Mouse (Mus musculus): ENCODE data around the gene Gmnn.

The Gmnn gene

GRCm38 (mm10) chr13:24761083-24761402, 680 bp downstream of the Gmnn start:
- no peak for DNase-seq (ENCODE audit: low spot score in 2 of 2)

DNA sequence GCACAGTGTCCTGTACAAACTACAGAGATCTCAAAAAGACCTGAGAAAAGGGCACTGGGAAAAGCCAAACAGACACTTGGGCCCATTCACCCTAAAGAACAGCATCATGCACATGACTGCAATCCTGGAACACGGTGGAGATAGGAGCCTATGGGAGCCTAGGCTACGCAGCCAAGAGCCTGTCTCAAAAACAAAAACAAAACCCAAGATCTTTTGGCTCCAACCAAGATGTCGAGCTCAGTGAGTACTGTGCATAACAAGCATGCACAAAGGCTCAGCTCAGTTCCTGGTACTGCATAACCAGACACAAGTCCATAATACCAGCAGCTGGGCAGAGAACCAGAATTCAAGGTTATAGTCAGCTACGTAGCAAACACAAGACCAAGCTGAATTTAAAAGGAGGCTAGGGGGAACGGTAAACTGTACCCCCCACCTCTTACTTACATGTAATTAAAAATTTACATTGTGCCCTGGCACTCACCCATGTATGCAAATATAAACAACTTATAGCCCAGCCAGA, 1.3 kb downstream of the Gmnn start:
- no peak for DNase-seq (ENCODE audit: low spot score in 2 of 2)

DNA sequence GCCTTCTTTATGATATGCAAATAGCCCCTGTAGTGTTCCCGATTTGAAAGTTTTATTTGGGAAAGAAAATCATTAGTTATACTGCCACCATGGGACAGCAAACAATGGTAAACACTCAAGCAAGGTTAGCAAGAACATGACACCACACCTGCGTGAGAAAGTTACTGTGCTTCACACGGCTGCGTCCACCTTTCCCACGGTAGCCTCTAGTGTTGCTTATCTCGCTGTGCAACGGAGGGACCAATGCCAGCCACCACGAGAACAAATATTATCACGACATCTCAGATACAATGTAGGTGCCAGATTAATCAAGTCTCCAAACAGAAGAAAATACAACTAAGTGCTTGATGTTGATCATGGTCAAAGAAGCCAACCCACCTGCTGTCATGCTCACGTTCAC, 2.3 kb downstream of the Gmnn start:
- DNase-seq (ENCODE audit: low spot score in 2 of 2), result no peak

GRCm38 (mm10) chr13:24757820-24758564, 3.7 kb downstream of the Gmnn start:
- no peak for DNase-seq (ENCODE audit: low spot score in 2 of 2)

DNA sequence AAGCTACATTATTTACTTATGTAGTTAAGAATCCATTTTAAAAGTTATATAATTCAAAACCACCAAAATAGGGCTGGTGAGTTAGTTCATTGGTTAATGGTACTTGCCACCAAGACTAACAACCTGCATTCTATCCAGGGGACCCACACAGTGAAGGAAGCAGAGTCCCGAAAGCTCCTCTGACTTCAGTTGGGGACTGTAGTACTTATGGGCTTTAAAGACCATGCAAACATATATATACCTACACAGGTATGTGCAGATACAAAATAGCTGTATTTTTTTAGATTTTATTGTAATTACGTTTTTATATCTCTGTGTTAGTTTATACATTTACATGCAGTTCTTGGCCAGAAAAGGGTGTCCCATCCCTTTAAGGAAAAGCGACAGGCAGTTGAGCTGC, 5.0 kb downstream of the Gmnn start:
- no peak for DNase-seq (ENCODE audit: low spot score in 2 of 2)

DNA sequence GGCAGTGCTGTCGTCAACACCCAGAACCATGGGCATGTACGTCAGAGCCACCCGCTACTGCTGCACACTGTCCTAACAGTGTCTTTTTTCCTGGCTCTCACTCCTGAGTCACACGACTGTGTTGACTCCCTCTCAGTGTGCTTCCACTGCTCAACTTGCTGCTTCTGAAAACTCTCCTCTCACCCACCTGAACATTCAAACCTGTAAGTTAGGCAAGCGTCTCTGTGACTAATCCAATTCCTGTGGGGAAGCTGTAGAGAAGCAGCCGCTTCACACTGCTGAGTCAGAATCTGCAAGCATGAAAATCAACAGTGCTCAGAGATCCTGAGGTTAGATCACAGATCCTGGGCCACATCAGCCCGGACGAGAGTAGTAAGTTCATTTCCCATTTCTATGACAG, 10.3 kb downstream of the Gmnn start:
- peak in 1 of 2 experiments; percentile 12 for DNase-seq (ENCODE audit: low spot score in 2 of 2)

GRCm38 (mm10) chr13:24750807-24751206, 10.9 kb downstream of the Gmnn start:
- DNase-seq (ENCODE audit: low spot score in 2 of 2), result no peak

DNA sequence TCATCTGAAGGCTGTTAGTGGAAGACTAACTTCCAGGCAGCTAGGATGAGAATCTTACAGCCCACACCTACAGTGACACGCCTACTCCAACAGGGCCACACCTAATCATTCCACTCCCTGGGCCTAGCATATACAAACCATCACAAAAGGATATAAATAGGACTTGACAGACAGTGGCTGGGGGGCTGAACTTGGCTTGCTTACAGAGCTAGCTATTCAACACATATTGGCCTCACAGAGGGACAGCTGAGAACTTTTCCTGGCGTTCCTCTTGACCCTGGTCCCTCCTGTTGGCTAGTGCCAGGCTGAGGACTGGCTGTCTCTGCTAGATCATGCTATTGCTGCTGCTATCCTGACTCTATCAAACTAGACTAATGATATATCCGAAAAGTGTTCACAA, 13.9 kb downstream of the Gmnn start:
- no peak for DNase-seq (ENCODE audit: low spot score in 2 of 2)

DNA sequence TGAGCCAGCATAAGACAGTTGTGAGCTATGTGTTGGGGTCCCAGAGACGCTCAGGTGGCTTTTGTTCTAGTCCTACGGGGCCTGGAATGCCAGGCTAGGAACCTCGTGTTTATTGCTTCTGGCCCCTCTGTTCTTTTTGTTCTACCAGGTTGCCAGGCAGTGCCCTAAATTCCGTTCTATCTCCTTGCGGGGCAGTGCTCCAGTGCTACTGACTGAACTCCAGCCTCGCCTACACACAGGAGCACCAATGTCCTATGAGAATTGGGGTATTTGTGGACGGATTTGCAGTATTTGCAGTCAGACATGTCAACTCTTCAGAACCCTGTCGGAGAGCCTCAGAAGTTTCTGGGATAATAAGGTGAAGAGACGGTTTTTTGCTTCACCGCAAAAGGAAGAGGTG, 20.7 kb downstream of the Gmnn start, which contains the start of gene Armh2:
Gene Armh2, plus strand, starts transcription at position 205 of the 400 bp plus-strand sequence.
- no peak for DNase-seq (ENCODE audit: low spot score in 2 of 2)

GRCm38 (mm10) chr13:24735608-24736131, 26.1 kb downstream of the Gmnn start:
- DNase-seq (ENCODE audit: low spot score in 2 of 2), result no peak

DNA sequence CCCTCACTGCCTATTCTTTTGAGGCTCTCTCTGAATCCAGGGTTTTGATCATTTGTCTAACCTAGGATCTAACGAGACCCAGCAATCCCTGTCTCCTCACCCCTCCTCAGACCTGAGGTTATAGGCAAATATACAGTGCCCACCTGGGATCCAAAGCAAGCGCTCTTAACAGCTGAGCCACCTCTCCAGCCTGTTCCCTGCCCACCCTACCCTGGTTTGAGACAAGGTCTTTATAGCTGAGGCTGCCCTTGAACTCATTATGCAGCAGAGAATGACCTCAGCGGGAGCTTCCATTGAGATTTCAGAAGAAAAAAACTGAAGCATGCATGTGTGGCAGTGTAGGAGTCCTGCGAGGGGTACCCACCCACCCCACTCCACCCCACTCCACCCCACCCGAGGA, 27.2 kb downstream of the Gmnn start:
- no peak for DNase-seq (ENCODE audit: low spot score in 2 of 2)

- DNase-seq (ENCODE audit: low spot score in 2 of 2), result no peak
Observed at GRCm38 (mm10) chr13:24729128-24729527, 32.6 kb downstream of the Gmnn start.

GRCm38 (mm10) chr13:24724395-24724759, 37.3 kb downstream of the Gmnn start:
- DNase-seq (ENCODE audit: low spot score in 2 of 2), result no peak

- no peak for DNase-seq (ENCODE audit: low spot score in 2 of 2)
Observed at GRCm38 (mm10) chr13:24723699-24724394, 37.9 kb downstream of the Gmnn start.

DNA sequence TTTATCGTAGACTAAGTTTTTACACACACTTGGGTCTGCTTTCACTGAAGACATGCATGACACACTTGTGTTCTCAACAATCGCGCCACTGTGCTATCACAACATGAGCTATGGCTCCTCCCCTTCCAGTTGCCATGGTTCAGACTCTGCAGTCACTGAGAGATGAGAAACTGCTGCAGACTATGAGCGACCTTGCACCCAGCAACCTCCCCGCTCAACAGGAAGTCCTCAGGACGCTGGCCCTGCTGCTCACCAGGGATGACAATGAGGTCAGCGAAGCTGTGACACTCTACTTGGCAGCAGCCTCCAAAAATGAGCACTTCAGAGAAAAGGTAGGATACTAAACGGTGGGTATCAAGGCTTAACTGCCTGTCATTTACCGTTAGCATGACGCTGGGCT, 40.2 kb downstream of the Gmnn start:
- no peak for DNase-seq (ENCODE audit: low spot score in 2 of 2)

DNA sequence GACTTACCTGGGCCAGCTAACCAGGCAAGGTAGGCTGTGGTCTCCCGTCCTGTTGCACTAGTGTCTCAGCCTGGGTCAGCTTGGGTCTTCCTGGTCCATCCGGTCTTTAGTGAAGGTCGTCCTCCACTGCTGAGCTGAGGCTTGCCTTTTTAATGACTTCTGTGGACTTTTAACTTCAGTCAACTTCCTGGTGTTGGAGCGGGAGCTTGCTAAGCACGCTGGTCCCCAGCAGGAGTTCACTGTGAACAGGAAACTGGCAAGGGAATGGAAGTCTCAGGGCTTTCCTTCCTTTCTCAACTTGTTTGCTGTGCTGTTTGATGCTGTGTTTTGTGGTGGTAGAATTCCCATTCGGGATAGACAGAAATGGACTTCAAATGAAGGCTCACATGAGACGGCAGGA, 44.0 kb downstream of the Gmnn start:
- no peak for DNase-seq (ENCODE audit: low spot score in 2 of 2)

DNA sequence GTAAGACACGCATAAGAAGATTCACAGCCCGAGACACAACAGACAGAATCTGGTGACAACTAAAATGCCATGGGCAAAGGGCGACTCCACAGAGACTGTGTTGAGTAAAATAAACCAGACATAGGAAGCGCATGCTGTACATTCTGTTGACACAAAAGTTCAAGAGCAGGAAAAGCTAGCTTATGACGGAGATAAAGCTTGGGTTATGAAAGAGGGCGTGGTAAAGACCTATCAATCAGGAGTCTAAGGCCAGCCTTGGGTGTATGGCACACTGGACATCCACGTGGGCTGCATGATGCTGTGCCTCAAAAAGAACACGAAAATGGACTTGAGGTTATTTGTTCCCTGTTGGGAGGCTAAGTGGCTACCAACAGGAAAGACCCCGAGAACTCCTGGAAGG, 45.3 kb downstream of the Gmnn start:
- no peak for DNase-seq (ENCODE audit: low spot score in 2 of 2)

GRCm38 (mm10) chr13:24715601-24716000, 46.1 kb downstream of the Gmnn start:
- DNase-seq (ENCODE audit: low spot score in 2 of 2), result no peak

DNA sequence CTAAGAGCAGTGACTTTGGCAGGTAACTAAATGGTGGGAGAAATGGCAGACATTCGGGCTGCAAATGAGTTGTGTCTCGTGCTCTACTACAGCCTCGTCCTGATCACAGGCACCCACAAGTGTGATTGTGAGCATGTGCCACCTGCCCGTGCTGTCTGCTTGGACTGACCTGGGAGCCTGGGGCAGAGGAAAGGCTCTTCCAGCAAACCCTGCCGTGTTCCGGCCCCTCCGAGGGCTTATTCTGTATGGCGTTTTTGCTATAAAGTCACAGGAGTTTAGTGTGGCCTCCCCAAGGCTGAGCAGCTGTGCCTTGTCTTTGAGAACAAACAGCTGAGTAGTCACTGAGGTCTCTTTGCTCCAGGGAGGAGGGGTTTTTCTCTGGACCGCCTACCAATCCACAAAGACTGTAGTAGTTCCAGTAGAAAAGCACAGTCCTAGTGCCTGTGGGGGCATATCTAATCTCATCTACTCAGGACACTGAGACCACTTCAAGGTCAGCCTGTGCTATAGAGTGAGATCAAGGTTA, 47.3 kb downstream of the Gmnn start:
- DNase-seq (ENCODE audit: low spot score in 2 of 2), result no peak

GRCm38 (mm10) chr13:24713434-24714000, 48.2 kb downstream of the Gmnn start:
- peak; percentile 66 to 95 for DNase-seq (ENCODE audit: low spot score in 2 of 2)

DNA sequence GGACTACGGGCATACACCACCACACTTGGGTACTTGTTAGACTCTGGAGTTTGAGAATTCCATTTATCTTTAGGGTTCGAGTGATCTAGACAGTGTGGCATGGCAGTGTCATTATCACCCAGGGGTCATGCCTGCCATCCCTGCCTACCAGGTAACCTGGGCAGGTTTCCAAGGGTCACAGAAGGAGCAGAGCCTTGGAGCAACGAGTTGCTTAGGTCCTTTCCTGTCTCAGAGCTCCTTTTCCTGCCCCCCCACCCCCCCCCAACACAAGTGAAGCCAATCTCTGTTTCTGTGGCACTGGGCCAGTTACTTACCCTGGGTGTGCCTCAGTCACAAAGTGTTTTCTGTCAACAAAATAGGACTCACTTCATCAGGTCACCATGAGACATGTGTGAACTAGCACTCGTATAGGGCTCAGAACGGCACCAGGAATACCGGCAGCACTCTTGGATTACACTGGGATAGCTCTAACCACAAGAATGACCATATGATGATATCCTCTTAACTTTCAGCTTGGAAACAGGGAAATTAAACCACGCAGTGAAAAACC, 49.1 kb downstream of the Gmnn start:
- no peak for DNase-seq (ENCODE audit: low spot score in 2 of 2)

DNA sequence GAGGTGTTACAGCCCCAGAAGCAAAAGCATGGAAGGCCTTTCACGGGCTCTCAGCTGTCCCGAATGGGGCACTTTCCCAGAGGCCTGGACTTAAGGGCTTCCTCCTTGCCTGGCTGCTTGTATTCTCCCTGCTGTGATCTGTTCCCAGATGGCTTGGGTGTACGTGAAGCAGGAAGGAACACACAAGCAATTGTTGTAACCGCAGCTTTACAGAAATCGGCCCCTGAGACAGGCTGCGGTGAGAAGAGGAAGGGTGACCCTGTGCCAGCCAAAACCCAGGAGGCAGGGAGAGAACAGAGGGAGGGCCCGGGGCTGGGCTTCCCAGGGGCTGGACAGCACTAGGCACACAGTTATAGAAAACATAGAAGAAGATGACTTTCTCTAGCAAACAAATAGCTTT, 50.8 kb downstream of the Gmnn start:
- DNase-seq (ENCODE audit: low spot score in 2 of 2), result no peak

All from left cerebral cortex, adult 9 months (tissue).